Mouse (Mus musculus): ENCODE data around the gene Prkag3. TPM values are rescaled to one million over a fixed set of nuclear protein-coding genes. Genes with fewer than 3 reads are reported as not detected.

Gene Prkag3
- polyA plus RNA-seq, 1 experiment from 2014 or later, result 0.12 TPM

Other genes starting within 250 kb of the Prkag3 start
- 40.6 and 50.6 TPM in 2 replicates for gene Cnot9, start 243.2 kb downstream of the Prkag3 start, polyA plus RNA-seq (2015; fragmentation: Nextera tagmentation; extraction: Ambion mirVana)
- gene Plcd4, start 206.3 kb downstream of the Prkag3 start, polyA plus RNA-seq (2015; fragmentation: Nextera tagmentation; extraction: Ambion mirVana), result 0.02 and 0.22 TPM in 2 replicates
- gene Usp37, start 204.9 kb downstream of the Prkag3 start, polyA plus RNA-seq (2015; fragmentation: Nextera tagmentation; extraction: Ambion mirVana), result 13.6 and 16.6 TPM in 2 replicates
- 1.8 TPM in 2 replicates for gene Zfp142, start 161.0 kb downstream of the Prkag3 start, polyA plus RNA-seq (2015; fragmentation: Nextera tagmentation; extraction: Ambion mirVana)
- 13.8 and 14.3 TPM in 2 replicates for gene Bcs1l, start 160.9 kb downstream of the Prkag3 start, polyA plus RNA-seq (2015; fragmentation: Nextera tagmentation; extraction: Ambion mirVana)
- 12.9 and 13.7 TPM in 2 replicates for gene Rnf25, start 147.8 kb downstream of the Prkag3 start, polyA plus RNA-seq (2015; fragmentation: Nextera tagmentation; extraction: Ambion mirVana)
- gene Stk36, start 147.8 kb downstream of the Prkag3 start, polyA plus RNA-seq (2015; fragmentation: Nextera tagmentation; extraction: Ambion mirVana), result 0.50 and 0.58 TPM in 2 replicates
- 5.7 and 9.2 TPM in 2 replicates for gene Ttll4, start 87.5 kb downstream of the Prkag3 start, polyA plus RNA-seq (2015; fragmentation: Nextera tagmentation; extraction: Ambion mirVana)
- gene Cyp27a1, start 35.6 kb downstream of the Prkag3 start, polyA plus RNA-seq (2015; fragmentation: Nextera tagmentation; extraction: Ambion mirVana), result 2.6 and 3.2 TPM in 2 replicates
- gene Wnt6, start 22.7 kb upstream of the Prkag3 start, polyA plus RNA-seq (2015; fragmentation: Nextera tagmentation; extraction: Ambion mirVana), result 0.15 and 0.41 TPM in 2 replicates
- gene Wnt10a, start 42.3 kb upstream of the Prkag3 start, polyA plus RNA-seq (2015; fragmentation: Nextera tagmentation; extraction: Ambion mirVana), result not detected in 2 replicates
- gene Cdk5r2, start 105.7 kb upstream of the Prkag3 start, polyA plus RNA-seq (2015; fragmentation: Nextera tagmentation; extraction: Ambion mirVana), result not detected in 2 replicates
- gene Fev, start 136.2 kb upstream of the Prkag3 start, polyA plus RNA-seq (2015; fragmentation: Nextera tagmentation; extraction: Ambion mirVana), result 0.06 and 0.07 TPM in 2 replicates
- not detected in 2 replicates for gene Cryba2, start 143.9 kb upstream of the Prkag3 start, polyA plus RNA-seq (2015; fragmentation: Nextera tagmentation; extraction: Ambion mirVana)
- not detected in 2 replicates for gene Cfap65, start 186.4 kb upstream of the Prkag3 start, polyA plus RNA-seq (2015; fragmentation: Nextera tagmentation; extraction: Ambion mirVana)
- 1.3 and 1.6 TPM in 2 replicates for gene Ihh, start 202.5 kb upstream of the Prkag3 start, polyA plus RNA-seq (2015; fragmentation: Nextera tagmentation; extraction: Ambion mirVana)

Data from liver, embryonic 13.5 days (tissue).